Mouse (Mus musculus) neutrophil, adult 5-6 weeks (primary cell): ENCODE data around the gene Cypt12. TPM values are rescaled to one million over a fixed set of nuclear protein-coding genes. Genes with fewer than 3 reads are reported as not detected.

Source experiments
- ATAC-seq: fragments of 151-379, 151-347 bp; 2 replicates; pipeline ENCODE4 v1.8.0; 2017; ENCODE audit warnings: mild to moderate bottlenecking, moderate TSS enrichment; ENCODE audit not compliant: insufficient number of reproducible peaks, poor library complexity, low FRiP score, severe bottlenecking; ENCODE audit errors: extremely low read depth
- total RNA-seq: library from RNA; stranded (forward); fragments of 200-1000 nt; gene quantifications from 2 replicates; pipeline ENCODE4 v1.2.3, GENCODE M21; 2017

Gene Cypt12
- total RNA-seq, result not detected in 2 replicates

- ATAC-seq, result no peak
These were observed at the start of gene Cypt12 for GRCm38 (mm10) chr3:17948299-17948698. Gene Cypt12 (plus strand): TSS chr3:17948410.

- ATAC-seq, result no peak
These were observed 34.4 kb upstream of the Cypt12 start for GRCm38 (mm10) chr3:17913796-17914195.

- ATAC-seq, result no peak
These were observed 8.0 kb upstream of the Cypt12 start for GRCm38 (mm10) chr3:17940206-17940605.
